ENCODE assay signal across 8 mouse cellular contexts in the genomic region with DNA sequence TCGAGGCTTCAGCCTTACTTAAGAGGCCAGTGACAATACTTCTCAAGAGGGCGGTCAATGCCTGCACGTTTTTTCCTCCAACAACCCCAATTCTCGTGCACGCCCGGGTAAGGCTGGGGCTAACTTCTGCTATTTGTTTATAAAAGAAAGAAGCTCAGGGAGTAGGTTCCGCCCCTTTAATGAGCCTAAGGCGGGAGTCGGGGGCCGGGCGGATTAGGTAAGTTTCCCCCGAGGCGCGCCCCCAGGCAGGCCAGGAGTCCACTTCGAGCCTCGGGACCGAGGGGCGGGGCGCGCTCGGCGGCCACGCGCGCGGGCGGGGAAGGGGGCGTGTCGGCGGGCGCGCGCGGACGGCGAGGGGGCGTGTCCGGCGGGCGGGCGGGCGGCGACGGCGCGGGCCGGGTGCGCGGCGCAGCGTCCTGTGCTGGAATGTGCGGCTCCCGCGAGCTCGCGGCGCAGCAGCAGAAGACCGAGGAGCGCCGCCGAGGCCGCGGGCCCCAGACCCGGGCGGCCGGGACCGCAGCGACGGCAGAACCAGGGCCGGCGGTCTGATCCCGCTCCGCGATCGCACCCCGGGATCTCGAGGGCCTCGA. TPM values are rescaled to one million over a fixed set of nuclear protein-coding genes. Genes with fewer than 3 reads are reported as not detected.
DNase-seq lines count a peak whose midpoint lies in the region; ATAC-seq lines count a peak whose summit lies in the region.

Gene Rest, plus strand, starts transcription at position 411 of the 590 bp plus-strand sequence.

- peaks cover 24% of the 10 kb centered on the region for H3K4me1 ChIP-seq in limb, embryonic 13.5 days
- H3K4me1 ChIP-seq in midbrain, embryonic 13.5 days (replicated peaks), result peaks cover 26% of the 10 kb centered on the region

- peak within 1 kb of the TSS; percentile 97 for H3K9ac ChIP-seq in limb, embryonic 13.5 days
- peak within 1 kb of the TSS; percentile 83 for H3K9ac ChIP-seq in midbrain, embryonic 13.5 days (replicated peaks)

- H3K4me2 ChIP-seq in limb, embryonic 13.5 days (replicated peaks), result peak within 1 kb of the TSS; percentile 67
- H3K4me2 ChIP-seq in midbrain, embryonic 13.5 days (replicated peaks), result peak within 1 kb of the TSS; percentile 81

- DNase-seq in 3T3-L1 (ENCODE audit: low read depth, low spot score), result peak; percentile 78
- DNase-seq in adrenal gland, adult 18-20 months (ENCODE audit: low spot score in 2 of 2), result peak; percentile 82 to 87
- peak; percentile 89 for DNase-seq in embryo, embryonic 10.5 days (ENCODE audit: low spot score)
- peak; percentile 69 for DNase-seq in gastrocnemius, postnatal 25 days
- peak; percentile 69 to 73 for DNase-seq in spleen, postnatal 14 days (ENCODE audit: low spot score in 2 of 2)

- H3K27ac ChIP-seq in limb, embryonic 13.5 days, result peak within 1 kb of the TSS; percentile 98
- H3K27ac ChIP-seq in midbrain, embryonic 13.5 days, result peak within 1 kb of the TSS; percentile 83

- WGBS in limb, embryonic 13.5 days, result under 1% methylated on average over 52 of the region's 78 CpGs
- under 1% methylated on average over 71 of the region's 78 CpGs for WGBS in midbrain, embryonic 13.5 days

- ATAC-seq in inflammation-experienced regulatory T-cells, adult 6 months, result peak; percentile 46
- peak; percentile 92 for ATAC-seq in limb, embryonic 13.5 days (ENCODE audit: low FRiP score, low read depth)
- peak; percentile 89 for ATAC-seq in midbrain, embryonic 13.5 days

- H3K36me3 ChIP-seq in limb, embryonic 13.5 days, result peaks cover 21% of the 10 kb centered on the region
- peaks cover 15% of the 10 kb centered on the region for H3K36me3 ChIP-seq in midbrain, embryonic 13.5 days

- no peaks in the 10 kb centered on the region for H3K27me3 ChIP-seq in limb, embryonic 13.5 days
- H3K27me3 ChIP-seq in midbrain, embryonic 13.5 days, result peaks cover 18% of the 10 kb centered on the region

- H3K9me3 ChIP-seq in limb, embryonic 13.5 days, result no peaks in the 10 kb centered on the region
- H3K9me3 ChIP-seq in midbrain, embryonic 13.5 days, result no peaks in the 10 kb centered on the region

- H3K4me3 ChIP-seq in limb, embryonic 13.5 days, result peak within 1 kb of the TSS; percentile 96
- H3K4me3 ChIP-seq in midbrain, embryonic 13.5 days (replicated peaks), result peak within 1 kb of the TSS; percentile 91

RNA-seq across cellular contexts. Expression of gene Rest, which starts in this region (rescaled TPM):
- total RNA-seq in adrenal gland, adult 18-20 months (2021), result 10 to 100 TPM; 19.5 to 21.6 TPM
- total RNA-seq in gastrocnemius, postnatal 25 days (2021), result 1 to 10 TPM; 7.9 to 8.0 TPM
- 10 to 100 TPM; 11.8 to 18.0 (median 17.7) TPM for polyA plus RNA-seq in inflammation-experienced regulatory T-cells, adult 6 months (2017; shearing (Covaris generic))
- polyA plus RNA-seq in limb, embryonic 13.5 days (2015; fragmentation: Nextera tagmentation; extraction: Ambion mirVana), result 56.2 and 57.2 TPM in 2 replicates
- 8.0 and 8.5 TPM in 2 replicates for polyA plus RNA-seq in midbrain, embryonic 13.5 days (2015; fragmentation: Nextera tagmentation; extraction: Ambion mirVana)

Comparison
In these comparisons a context has a peak if more than half of its experiments do, and no peak if none do; other contexts are left out.
1. Peak in every context shown above with its lines: DNase-seq, ATAC-seq, H3K4me3 ChIP-seq and H3K27ac ChIP-seq.